13 mouse cellular contexts compared by ENCODE assay signal in genomic region chr11:115208776-115209732, GRCm38 (mm10). TPM values are rescaled to one million over a fixed set of nuclear protein-coding genes. Genes with fewer than 3 reads are reported as not detected.
DNase-seq lines count a peak whose midpoint lies in the region; ATAC-seq lines count a peak whose summit lies in the region.
"Had no signal": no experiment of that assay in that cellular context is flagged by ENCODE, and none has a peak within 500 bp of the region (broad histone marks: within the 10 kb centered on the region; RNA-seq: fewer than 3 reads in every experiment).

No protein-coding gene starts in this region.

- no peak for ATAC-seq in midbrain, embryonic 15.5 days (replicated peaks)
- peak; percentile 45; the same call in 1 of the 2 replicates for ATAC-seq in neutrophil, adult 5-6 weeks (ENCODE audit: extremely low read depth, insufficient number of reproducible peaks, low FRiP score, poor library complexity, severe bottlenecking)
- ATAC-seq: intestine, postnatal 0 days; midbrain, embryonic 16.5 days had no signal

- peaks cover 30% of the 10 kb centered on the region for H3K36me3 ChIP-seq in heart, embryonic 10.5 days
- peaks cover 42% of the 10 kb centered on the region for H3K36me3 ChIP-seq in midbrain, embryonic 10.5 days
- H3K36me3 ChIP-seq in midbrain, embryonic 15.5 days (replicated peaks): peaks cover 17% of the 10 kb centered on the region

- H3K27ac ChIP-seq in heart, embryonic 10.5 days: peak overlapping the region; percentile 24; the same call in 1 of the 2 replicates
- H3K27ac ChIP-seq in midbrain, embryonic 10.5 days (replicated peaks): peak overlapping the region; percentile 38
- no peak overlapping the region for H3K27ac ChIP-seq in midbrain, embryonic 15.5 days
- H3K27ac ChIP-seq: heart, adult 2 months; liver, embryonic 13.5 days had no signal

- H3K4me3 ChIP-seq in heart, embryonic 10.5 days: no peak overlapping the region
- no peak overlapping the region for H3K4me3 ChIP-seq in midbrain, embryonic 10.5 days
- no peak overlapping the region for H3K4me3 ChIP-seq in midbrain, embryonic 15.5 days
- H3K4me3 ChIP-seq: heart, adult 2 months; liver, embryonic 13.5 days had no signal

- WGBS in heart, embryonic 10.5 days: 79% methylated on average over 25 of the region's 25 CpGs
- WGBS in midbrain, embryonic 10.5 days: 78% methylated on average over 25 of the region's 25 CpGs
- WGBS in midbrain, embryonic 15.5 days: 77% methylated on average over 25 of the region's 25 CpGs

- no peaks in the 10 kb centered on the region for H3K9me3 ChIP-seq in heart, embryonic 10.5 days
- no peaks in the 10 kb centered on the region for H3K9me3 ChIP-seq in midbrain, embryonic 10.5 days (replicated peaks)
- H3K9me3 ChIP-seq in midbrain, embryonic 15.5 days: no peaks in the 10 kb centered on the region
- H3K9me3 ChIP-seq: liver, embryonic 13.5 days had no signal

- H3K27me3 ChIP-seq in heart, embryonic 10.5 days (ENCODE audit: insufficient read depth, poor library complexity, severe bottlenecking): peaks cover 19% of the 10 kb centered on the region
- H3K27me3 ChIP-seq in midbrain, embryonic 10.5 days (ENCODE audit: low read depth, poor library complexity, severe bottlenecking): no peaks in the 10 kb centered on the region
- H3K27me3 ChIP-seq in midbrain, embryonic 15.5 days (replicated peaks): no peaks in the 10 kb centered on the region
- H3K27me3 ChIP-seq: liver, embryonic 13.5 days had no signal

- H3K9ac ChIP-seq in midbrain, embryonic 15.5 days: no peak overlapping the region
- H3K9ac ChIP-seq: liver, embryonic 13.5 days had no signal

- no peak overlapping the region for H3K4me2 ChIP-seq in midbrain, embryonic 15.5 days
- H3K4me2 ChIP-seq: liver, embryonic 13.5 days had no signal

- peaks cover 61% of the 10 kb centered on the region for H3K4me1 ChIP-seq in heart, embryonic 10.5 days
- peaks cover 34% of the 10 kb centered on the region for H3K4me1 ChIP-seq in midbrain, embryonic 10.5 days
- peaks cover 8% of the 10 kb centered on the region; the same call in 1 of the 2 replicates for H3K4me1 ChIP-seq in midbrain, embryonic 15.5 days

- no peak for DNase-seq in heart, embryonic 10.5 days (ENCODE audit: low spot score)
- DNase-seq in heart, adult 9 months (ENCODE audit: low spot score in 2 of 2): no peak
- no peak for DNase-seq in midbrain, embryonic 10.5 days (ENCODE audit: low spot score)
- DNase-seq in cerebellum, postnatal 36 days: peak; percentile 55 to 57
- no peak for DNase-seq in ovary, postnatal 36 days (ENCODE audit: low spot score)
- DNase-seq in adrenal gland, adult 8-10 months: no peak
- DNase-seq: heart, adult 2 months; liver, embryonic 13.5 days; thymus, postnatal 36 days had no signal

RNA-seq across cellular contexts. Expression of gene Nat9, which starts 21.4 kb away (rescaled TPM):
- polyA plus RNA-seq in heart, embryonic 10.5 days (2016; fragmentation: Nextera tagmentation; extraction: Ambion mirVana): 15.8 and 17.0 TPM in 2 replicates
- 17.8 and 19.5 TPM in 2 replicates for polyA plus RNA-seq in midbrain, embryonic 10.5 days (2016; fragmentation: Nextera tagmentation; extraction: Ambion mirVana)
- polyA plus RNA-seq in midbrain, embryonic 15.5 days (2015; fragmentation: Nextera tagmentation; extraction: Ambion mirVana): 22.5 and 25.5 TPM in 2 replicates
- 50.6 and 63.4 TPM in 2 replicates for total RNA-seq in neutrophil, adult 5-6 weeks (2017)
- 10 to 100 TPM; 29.0 to 32.1 (median 30.3) TPM for total RNA-seq in adrenal gland, adult 8-10 months (2022)

RNA-seq across cellular contexts. Expression of gene Tmem104, which starts 21.8 kb away (rescaled TPM):
- polyA plus RNA-seq in heart, embryonic 10.5 days (2016; fragmentation: Nextera tagmentation; extraction: Ambion mirVana): 9.6 TPM in 2 replicates
- 7.1 and 11.3 TPM in 2 replicates for polyA plus RNA-seq in midbrain, embryonic 10.5 days (2016; fragmentation: Nextera tagmentation; extraction: Ambion mirVana)
- polyA plus RNA-seq in midbrain, embryonic 15.5 days (2015; fragmentation: Nextera tagmentation; extraction: Ambion mirVana): 12.6 and 15.3 TPM in 2 replicates
- total RNA-seq in neutrophil, adult 5-6 weeks (2017): 9.3 and 19.8 TPM in 2 replicates
- total RNA-seq in adrenal gland, adult 8-10 months (2022): 10 to 100 TPM; 24.8 to 34.0 (median 27.3) TPM

RNA-seq across cellular contexts. Expression of gene Slc9a3r1, which starts 45.9 kb away (rescaled TPM):
- 29.5 and 74.6 TPM in 2 replicates for polyA plus RNA-seq in heart, embryonic 10.5 days (2016; fragmentation: Nextera tagmentation; extraction: Ambion mirVana)
- polyA plus RNA-seq in midbrain, embryonic 10.5 days (2016; fragmentation: Nextera tagmentation; extraction: Ambion mirVana): 36.8 and 37.8 TPM in 2 replicates
- polyA plus RNA-seq in midbrain, embryonic 15.5 days (2015; fragmentation: Nextera tagmentation; extraction: Ambion mirVana): 46.4 and 54.6 TPM in 2 replicates
- total RNA-seq in neutrophil, adult 5-6 weeks (2017): 115 and 118 TPM in 2 replicates
- 10 to 100 TPM; 21.0 to 25.6 (median 22.2) TPM for total RNA-seq in adrenal gland, adult 8-10 months (2022)

RNA-seq across cellular contexts. Expression of gene Grin2c, which starts 58.0 kb away (rescaled TPM):
- 0.23 and 0.65 TPM in 2 replicates for polyA plus RNA-seq in heart, embryonic 10.5 days (2016; fragmentation: Nextera tagmentation; extraction: Ambion mirVana)
- 0.02 and 0.06 TPM in 2 replicates for polyA plus RNA-seq in midbrain, embryonic 10.5 days (2016; fragmentation: Nextera tagmentation; extraction: Ambion mirVana)
- polyA plus RNA-seq in midbrain, embryonic 15.5 days (2015; fragmentation: Nextera tagmentation; extraction: Ambion mirVana): 0.21 and 0.26 TPM in 2 replicates
- 0.23 TPM in 1 of 2 replicates, not detected in the other for total RNA-seq in neutrophil, adult 5-6 weeks (2017)
- total RNA-seq in adrenal gland, adult 8-10 months (2022): 10 to 100 TPM in 2 of 4 experiments, 1 to 10 TPM in 2; 2.2 to 32.8 (median 13.6) TPM
- polyA plus RNA-seq: intestine, postnatal 0 days had no signal

Comparison
In these comparisons a context has a peak if more than half of its experiments do, and no peak if none do; other contexts are left out.
1. DNase-seq: peak in cerebellum, postnatal 36 days (2 of 2); none in heart, embryonic 10.5 days (single experiment), heart, adult 9 months (0 of 2), midbrain, embryonic 10.5 days (single experiment), ovary, postnatal 36 days (single experiment) and adrenal gland, adult 8-10 months (single experiment).